Mouse (Mus musculus): ENCODE data around the gene Ash1l. TPM values are rescaled to one million over a fixed set of nuclear protein-coding genes. Genes with fewer than 3 reads are reported as not detected.
"Not testable (repeated sequence)": the region's sequence is repeated elsewhere in the genome, so short reads cannot be mapped to it uniquely, and the experiment has no call there.

Gene Ash1l
- total and polyA plus RNA-seq, 3 experiments, result 9.6 to 22.2 (median 12.8) TPM

GRCm38 (mm10) chr3:89030896-89031295, 80.5 kb downstream of the Ash1l start:
- peaks cover 0 to 65% of the 10 kb centered on the region in 2 experiments; a peak in 2 of 4 replicates for H3K36me3 ChIP-seq (ENCODE audit: control insufficient read depth in 1 of 2, insufficient read depth in 2 of 2, low read length in 2 of 2)
- peak; percentile 50 for DNase-seq (ENCODE audit: low read depth, low spot score)

GRCm38 (mm10) chr3:89043359-89043758, 92.9 kb downstream of the Ash1l start:
- Histone ChIP-seq H3K27me3 (ENCODE audit: control insufficient read depth in 1 of 2, insufficient read depth in 2 of 2, low read length in 2 of 2) (no peaks in the 10 kb centered on the region), H3K9me3 (replicated peaks; ENCODE audit: insufficient read depth, low read length) (no peaks in the 10 kb centered on the region), H3K36me3 (ENCODE audit: control insufficient read depth in 1 of 2, insufficient read depth in 2 of 2, low read length in 2 of 2) (peaks cover 0 to 65% of the 10 kb centered on the region in 2 experiments; a peak in 2 of 4 replicates), H3K4me1 (ENCODE audit: control insufficient read depth in 1 of 2, insufficient read depth in 2 of 2, low read length in 2 of 2) (no peaks in the 10 kb centered on the region), H3K27ac (ENCODE audit: control insufficient read depth, low read depth, low read length) (no peak overlapping the region), H3K4me3 (ENCODE audit: control insufficient read depth in 1 of 2, insufficient read depth in 1 of 2, low read depth in 2 of 2, low read length in 2 of 2) (no peak overlapping the region), H3K79me2 (ENCODE audit: control insufficient read depth, insufficient read depth, low read length, poor library complexity) (no peaks in the 10 kb centered on the region), H3K9ac (ENCODE audit: control insufficient read depth, low read depth, low read length, poor library complexity, severe bottlenecking) (no peak overlapping the region)
- no peak for DNase-seq (ENCODE audit: low read depth, low spot score)
- TF ChIP-seq UBTF (IDR thresholded peaks at IDR 0.05; ENCODE audit: borderline replicate concordance, insufficient read depth, low read depth, low read length) (no peak), NRF1 (IDR thresholded peaks at IDR 0.05; ENCODE audit: insufficient read depth, low read depth, low read length, poor library complexity, severe bottlenecking) (no peak), POLR2AphosphoS5 (IDR thresholded peaks at IDR 0.05; ENCODE audit: borderline replicate concordance, low read depth, low read length) (no peak), TAL1 (IDR thresholded peaks at IDR 0.05; ENCODE audit: low read length) (no peak), RAD21 (IDR thresholded peaks at IDR 0.05; ENCODE audit: low read depth, low read length) (no peak), MXI1 (IDR thresholded peaks at IDR 0.05; ENCODE audit: low read depth, low read length) (no peak), CHD2 (IDR thresholded peaks at IDR 0.05; ENCODE audit: low read length) (no peak), EP300 (IDR thresholded peaks at IDR 0.05; ENCODE audit: low read depth in 1 of 2, low read length in 2 of 2) (no peak), MAZ (IDR thresholded peaks at IDR 0.05; ENCODE audit: low read depth, low read length) (no peak), E2F4 (IDR thresholded peaks at IDR 0.05; ENCODE audit: borderline replicate concordance, low read depth, low read length) (no peak), ZNF384 (IDR thresholded peaks at IDR 0.05; ENCODE audit: low read depth, low read length) (no peak), MAX (IDR thresholded peaks at IDR 0.05; ENCODE audit: low read length) (no peak), POLR2A (IDR thresholded peaks at IDR 0.05; ENCODE audit: control insufficient read depth in 1 of 2, insufficient read depth in 1 of 2, low read depth in 1 of 2, low read length in 2 of 2, poor library complexity in 1 of 2) (no peak)

More at GRCm38 (mm10) chr3:89030896-89031295, 80.5 kb downstream of the Ash1l start:
- not testable (repeated sequence) for H3K9ac ChIP-seq (ENCODE audit: control insufficient read depth, low read depth, low read length, poor library complexity, severe bottlenecking); H3K27ac ChIP-seq (ENCODE audit: control insufficient read depth, low read depth, low read length); H3K4me1 ChIP-seq (ENCODE audit: control insufficient read depth in 1 of 2, insufficient read depth in 2 of 2, low read length in 2 of 2); H3K79me2 ChIP-seq (ENCODE audit: control insufficient read depth, insufficient read depth, low read length, poor library complexity); H3K27me3 ChIP-seq (ENCODE audit: control insufficient read depth in 1 of 2, insufficient read depth in 2 of 2, low read length in 2 of 2); H3K9me3 ChIP-seq (replicated peaks; ENCODE audit: insufficient read depth, low read length); H3K4me3 ChIP-seq (ENCODE audit: control insufficient read depth in 1 of 2, insufficient read depth in 1 of 2, low read depth in 2 of 2, low read length in 2 of 2)
- TF ChIP-seq CTCF (IDR thresholded peaks at IDR 0.05 in 2 of 3, conservative IDR thresholded peaks at IDR 0.05 in 1 of 3; ENCODE audit: control insufficient read depth in 1 of 3, insufficient read depth in 1 of 3, low read depth in 2 of 3, low read length in 3 of 3, poor library complexity in 1 of 3, severe bottlenecking in 1 of 3) (peak in 2 of 3 experiments; percentile 38 to 54; a peak in 4 of 6 replicates), SMC3 (IDR thresholded peaks at IDR 0.05; ENCODE audit: low read depth, low read length) (peak; percentile 32; the same call in 1 of the 2 replicates), MYC (IDR thresholded peaks at IDR 0.05; ENCODE audit: low read depth, low read length) (peak; percentile 58; the same call in 1 of the 2 replicates)
